Mouse (Mus musculus) spleen, adult 2 months (tissue): ENCODE results near the gene 1700034J05Rik. TPM values are rescaled to one million over a fixed set of nuclear protein-coding genes. Genes with fewer than 3 reads are reported as not detected.

Source experiments
- DNase-seq, 2 experiments: peaks; one replicate each; pipeline versions ENCODE4 v3.0.0 to v3.0.0-alpha.2; 2012 to 2021; ENCODE audit warnings: low spot score in 2 of 2, low read depth in 1 of 2
- H3K27ac ChIP-seq: fragments of 200-500 bp; 2 replicates; pipeline ENCODE4 v1.5.1; 2012; ENCODE audit warnings: low read length, inconsistent platforms; ENCODE audit not compliant: insufficient read depth
- H3K27me3 ChIP-seq: fragments of 200-500 bp; 2 replicates; pipeline ENCODE4 v1.6.1; 2012; ENCODE audit warnings: mild to moderate bottlenecking, moderate library complexity, low read length, inconsistent platforms; ENCODE audit not compliant: control insufficient read depth, insufficient read depth
- H3K36me3 ChIP-seq: fragments of 200-500 bp; 2 replicates; pipeline ENCODE4 v1.6.1; 2012; ENCODE audit warnings: mild to moderate bottlenecking, low read length, inconsistent platforms; ENCODE audit not compliant: control insufficient read depth, insufficient read depth
- H3K4me1 ChIP-seq: fragments of 200-500 bp; 2 replicates; pipeline ENCODE4 v1.6.1; 2011; ENCODE audit warnings: inconsistent platforms; ENCODE audit not compliant: control insufficient read depth, insufficient read depth, insufficient read length
- H3K4me3 ChIP-seq: fragments of 200-500 bp; 2 replicates; pipeline ENCODE4 v1.5.1; 2011; ENCODE audit warnings: mild to moderate bottlenecking, inconsistent platforms; ENCODE audit not compliant: insufficient read depth, insufficient read length; ENCODE audit errors: extremely low read depth
- CTCF ChIP-seq: fragments of 200-500 bp; IDR thresholded peaks from 2 replicates; pipeline ENCODE4 v1.5.1; 2011; ENCODE audit warnings: mild to moderate bottlenecking, inconsistent platforms; ENCODE audit not compliant: insufficient read depth, insufficient read length, insufficient replicate concordance; ENCODE audit errors: extremely low read depth
- POLR2A ChIP-seq: fragments of 200-500 bp; IDR thresholded peaks from 2 replicates; pipeline ENCODE4 v1.6.1; 2011; ENCODE audit warnings: low read depth, low read length, inconsistent platforms
- WGBS: fragments of 180-500 bp; shearing (Covaris S2); methylation state at CpG from one replicate; pipeline ENCODE4 v1.1.7; 2018; 5-methylcytosine and 5-hydroxymethylcytosine counted together
- polyA plus RNA-seq: library from polyadenylated mRNA; depleted of rRNA; stranded (reverse); fragments of >200 nt; gene quantifications from 2 replicates; pipeline ENCODE4 v1.2.3, GENCODE M21; 2012

The 1700034J05Rik gene
- polyA plus RNA-seq, 1 experiment, result not detected

GRCm38 (mm10) chr6:146973406-146973805 lies 19.2 kb upstream of the 1700034J05Rik start:
- TF ChIP-seq POLR2A (no peak), CTCF (no peak)
- 93% methylated on average over 2 of the region's 2 CpGs for WGBS

GRCm38 (mm10) chr6:146972740-146973139 lies 18.5 kb upstream of the 1700034J05Rik start:
- no peak overlapping the region for H3K27ac ChIP-seq
- H3K27me3 ChIP-seq, result no peaks in the 10 kb centered on the region
- H3K36me3 ChIP-seq, result no peaks in the 10 kb centered on the region
- H3K4me3 ChIP-seq, result no peak overlapping the region
- DNase-seq, result no peak
- WGBS, result 84% methylated on average over 1 of the region's 1 CpGs
- no peaks in the 10 kb centered on the region for H3K4me1 ChIP-seq
- TF ChIP-seq POLR2A (no peak), CTCF (no peak)

More at GRCm38 (mm10) chr6:146973406-146973805, 19.2 kb upstream of the 1700034J05Rik start:
- no peak overlapping the region for H3K4me3 ChIP-seq
- H3K4me1 ChIP-seq, result no peaks in the 10 kb centered on the region
- H3K27ac ChIP-seq, result no peak overlapping the region
- H3K27me3 ChIP-seq, result no peaks in the 10 kb centered on the region
- no peak for DNase-seq
- no peaks in the 10 kb centered on the region for H3K36me3 ChIP-seq

GRCm38 (mm10) chr6:146972009-146972408 lies 17.8 kb upstream of the 1700034J05Rik start:
- no peak overlapping the region for H3K4me3 ChIP-seq
- no peak for TF ChIP-seq CTCF
- TF ChIP-seq POLR2A, result no peak
- H3K4me1 ChIP-seq, result no peaks in the 10 kb centered on the region
- H3K27ac ChIP-seq, result no peak overlapping the region
- no peaks in the 10 kb centered on the region for H3K36me3 ChIP-seq
- 92% methylated on average over 6 of the region's 6 CpGs for WGBS
- DNase-seq, result no peak
- H3K27me3 ChIP-seq, result no peaks in the 10 kb centered on the region

- TF ChIP-seq POLR2A, result no peak
- TF ChIP-seq CTCF, result no peak
- Histone ChIP-seq H3K27ac (no peak overlapping the region), H3K27me3 (no peaks in the 10 kb centered on the region), H3K4me3 (no peak overlapping the region), H3K4me1 (no peaks in the 10 kb centered on the region), H3K36me3 (no peaks in the 10 kb centered on the region)
- WGBS, result 42% methylated on average over 3 of the region's 3 CpGs
- DNase-seq, result no peak
Measured at GRCm38 (mm10) chr6:146971366-146971765, 17.1 kb upstream of the 1700034J05Rik start.

- 92% methylated on average over 3 of the region's 3 CpGs for WGBS
- H3K4me3 ChIP-seq, result no peak overlapping the region
- DNase-seq, result no peak
- H3K4me1 ChIP-seq, result no peaks in the 10 kb centered on the region
- H3K27me3 ChIP-seq, result no peaks in the 10 kb centered on the region
- TF ChIP-seq POLR2A (no peak), CTCF (no peak)
- no peak overlapping the region for H3K27ac ChIP-seq
- no peaks in the 10 kb centered on the region for H3K36me3 ChIP-seq
Measured at GRCm38 (mm10) chr6:146970811-146971210, 16.6 kb upstream of the 1700034J05Rik start.

DNA sequence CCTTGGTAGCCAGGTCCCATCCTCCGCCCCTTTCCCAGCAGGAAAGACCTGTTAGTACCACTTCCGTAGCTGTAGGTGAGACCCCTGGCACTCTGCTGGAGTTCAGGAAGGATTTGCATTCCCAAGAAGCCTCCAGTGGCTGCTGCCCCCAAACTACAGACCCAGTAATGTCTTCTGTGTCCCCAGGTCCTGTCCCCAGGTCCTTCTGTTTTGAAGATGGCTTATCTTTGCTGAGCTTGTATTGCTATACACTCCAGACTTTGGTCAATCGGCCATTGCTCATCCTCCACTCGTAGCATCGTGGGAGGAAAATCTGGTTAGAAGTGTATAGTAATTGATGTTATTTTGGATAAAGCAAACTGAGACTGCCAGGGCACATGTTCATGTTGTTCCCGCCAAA lies 13.6 kb upstream of the 1700034J05Rik start:
- TF ChIP-seq POLR2A, result no peak
- TF ChIP-seq CTCF, result no peak
- no peaks in the 10 kb centered on the region for H3K27me3 ChIP-seq
- no peak overlapping the region for H3K4me3 ChIP-seq
- no peak overlapping the region for H3K27ac ChIP-seq
- no peak for DNase-seq
- WGBS, result 91% methylated on average over 6 of the region's 6 CpGs
- no peaks in the 10 kb centered on the region for H3K4me1 ChIP-seq
- H3K36me3 ChIP-seq, result no peaks in the 10 kb centered on the region

- H3K4me1 ChIP-seq, result no peaks in the 10 kb centered on the region
- H3K36me3 ChIP-seq, result no peaks in the 10 kb centered on the region
- no peaks in the 10 kb centered on the region for H3K27me3 ChIP-seq
- DNase-seq, result no peak
- no peak overlapping the region for H3K4me3 ChIP-seq
- no peak overlapping the region for H3K27ac ChIP-seq
- TF ChIP-seq POLR2A, result no peak
- TF ChIP-seq CTCF, result no peak
- WGBS, result 83% methylated on average over 12 of the region's 12 CpGs
Measured at GRCm38 (mm10) chr6:146966446-146967019, 12.3 kb upstream of the 1700034J05Rik start.
